Mouse (Mus musculus): ENCODE results near the gene Zfp36l1.

- TF ChIP-seq CTCF (conservative IDR thresholded peaks at IDR 0.05; ENCODE audit: low read length) (no peak), NANOG (IDR thresholded peaks at IDR 0.05; ENCODE audit: borderline replicate concordance, low read length) (no peak), POU5F1 (IDR thresholded peaks at IDR 0.05; ENCODE audit: borderline replicate concordance, low read length) (no peak)
These were observed 2.0 kb upstream of the Zfp36l1 start for GRCm38 (mm10) chr12:80114892-80115141.

Data from E14TG2a.4 (cell line).